Mouse (Mus musculus) bone marrow, adult 2 months (tissue): Measurements from ENCODE around the gene Hoxa13. TPM values are rescaled to one million over a fixed set of nuclear protein-coding genes. Genes with fewer than 3 reads are reported as not detected.

Experiments used
- H3K27ac ChIP-seq: fragments of 200-500 bp; 2 replicates; pipeline ENCODE4 v1.5.1; 2012; ENCODE audit warnings: low read depth, mild to moderate bottlenecking, control low read depth, inconsistent platforms, low read length; ENCODE audit not compliant: control insufficient read depth, poor library complexity, insufficient read depth
- H3K4me1 ChIP-seq: fragments of 200-500 bp; 2 replicates; pipeline ENCODE4 v1.6.1; 2011; ENCODE audit warnings: low read length; ENCODE audit not compliant: control insufficient read depth, insufficient read depth
- H3K4me3 ChIP-seq: fragments of 200-500 bp; replicated peaks from 2 replicates; pipeline ENCODE3; 2011; ENCODE audit warnings: mild to moderate bottlenecking, low read depth, low read length, control low read depth; ENCODE audit not compliant: control insufficient read depth
- CTCF ChIP-seq: fragments of 200-500 bp; IDR thresholded peaks from 2 replicates; pipeline ENCODE4 v1.5.1; 2011; ENCODE audit warnings: low read length, control low read depth; ENCODE audit not compliant: control insufficient read depth, insufficient read depth
- POLR2A ChIP-seq: fragments of 200-500 bp; IDR thresholded peaks from 2 replicates; pipeline ENCODE4 v1.6.1; 2011; ENCODE audit warnings: low read depth, mild to moderate bottlenecking, control low read depth, low read length, borderline replicate concordance; ENCODE audit not compliant: control insufficient read depth
- WGBS: fragments of 180-500 bp; shearing (Covaris S2); methylation state at CpG from one replicate; pipeline ENCODE4 v1.1.7; 2018; 5-methylcytosine and 5-hydroxymethylcytosine counted together
- polyA plus RNA-seq: library from polyadenylated mRNA; stranded (reverse); fragments of >200 nt; gene quantifications from 2 replicates; pipeline ENCODE4 v1.2.4, GENCODE M21; 2011; ENCODE audit warnings: low replicate concordance; ENCODE audit not compliant: missing spikeins, insufficient read depth, insufficient read length

The Hoxa13 gene
- polyA plus RNA-seq, 1 experiment, result not detected

GRCm38 (mm10) chr6:52231885-52232567, 28.7 kb downstream of the Hoxa13 start:
- WGBS, result 1% methylated on average over 18 of the region's 18 CpGs
- Histone ChIP-seq H3K4me1 (no peaks in the 10 kb centered on the region), H3K4me3 (peak overlapping the region; percentile 6), H3K27ac (no peak overlapping the region)
- TF ChIP-seq CTCF (no peak), POLR2A (no peak)

- Histone ChIP-seq H3K4me3 (no peak within 1 kb of the TSS), H3K27ac (peak within 1 kb of the TSS; percentile 32; the same call in 1 of the 2 replicates), H3K4me1 (no peaks in the 10 kb centered on the region)
- WGBS, result 2% methylated on average over 32 of the region's 36 CpGs
- TF ChIP-seq CTCF (no peak), POLR2A (no peak)
Measured at GRCm38 (mm10) chr6:52230516-52231165, 30.0 kb downstream of the Hoxa13 start, which contains the start of gene Hoxa9. TSS of gene Hoxa9 (minus strand) at chr6:52231089.

- H3K4me1 ChIP-seq, result no peaks in the 10 kb centered on the region
- peak overlapping the region; percentile 44 for H3K4me3 ChIP-seq
- 1% methylated on average over 44 of the region's 44 CpGs for WGBS
- TF ChIP-seq CTCF (no peak), POLR2A (no peak)
- peak overlapping the region; percentile 32; the same call in 1 of the 2 replicates for H3K27ac ChIP-seq
Measured at GRCm38 (mm10) chr6:52229558-52230416, 30.9 kb downstream of the Hoxa13 start.

DNA sequence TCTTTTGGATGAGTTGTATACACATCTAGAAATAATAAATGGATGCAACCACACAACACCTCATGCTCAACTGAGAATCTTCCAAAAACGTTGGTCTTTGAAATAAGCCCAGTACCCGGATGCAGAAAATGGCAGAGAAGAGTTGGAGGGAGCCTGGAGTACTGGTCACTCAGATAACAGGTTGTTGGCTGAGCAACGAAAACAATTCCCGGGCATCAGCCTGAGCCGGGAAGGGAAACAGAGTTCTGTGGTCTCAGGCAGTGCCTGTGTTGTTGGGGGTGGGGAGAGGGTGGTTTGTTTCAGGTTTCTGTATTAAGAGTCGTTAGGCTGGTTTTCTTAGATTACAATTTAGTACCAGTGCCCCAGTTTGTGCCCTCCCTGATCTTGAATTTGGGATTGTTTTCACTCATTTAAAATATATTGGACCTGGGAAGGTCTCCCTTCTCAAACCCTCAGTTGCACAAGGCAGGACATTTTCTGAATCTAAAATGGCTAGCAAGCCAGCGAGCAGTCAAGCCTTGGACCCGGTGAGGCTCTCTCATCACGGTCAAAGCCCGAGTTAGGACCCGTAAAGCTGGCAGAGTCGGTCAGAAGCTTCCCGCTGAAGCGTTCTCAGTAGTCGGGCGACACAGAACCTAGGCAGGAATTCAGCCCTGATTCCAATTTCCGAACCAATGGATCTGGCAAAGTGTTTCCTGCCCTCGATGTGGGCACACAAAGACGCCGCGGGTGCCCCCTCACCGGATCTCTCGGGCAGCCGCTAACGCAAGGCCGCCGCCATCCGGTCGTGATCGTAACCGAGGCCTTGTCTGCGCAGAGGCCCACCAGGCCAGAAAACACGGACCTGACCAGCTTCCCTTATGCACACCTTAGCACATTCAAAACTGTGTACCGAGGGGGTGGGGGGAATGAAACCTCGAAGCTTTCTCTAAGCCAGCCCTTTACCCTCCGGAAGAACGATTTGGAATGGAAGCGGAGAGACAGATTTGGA, 31.9 kb downstream of the Hoxa13 start:
- WGBS, result 2% methylated on average over 38 of the region's 38 CpGs
- Histone ChIP-seq H3K4me3 (peak overlapping the region; percentile 21), H3K4me1 (no peaks in the 10 kb centered on the region), H3K27ac (peak overlapping the region; percentile 50; the same call in 1 of the 2 replicates)
- TF ChIP-seq POLR2A (0 out of 2 replicates have a peak, but pooled peaks have one; percentile 10), CTCF (no peak)

DNA sequence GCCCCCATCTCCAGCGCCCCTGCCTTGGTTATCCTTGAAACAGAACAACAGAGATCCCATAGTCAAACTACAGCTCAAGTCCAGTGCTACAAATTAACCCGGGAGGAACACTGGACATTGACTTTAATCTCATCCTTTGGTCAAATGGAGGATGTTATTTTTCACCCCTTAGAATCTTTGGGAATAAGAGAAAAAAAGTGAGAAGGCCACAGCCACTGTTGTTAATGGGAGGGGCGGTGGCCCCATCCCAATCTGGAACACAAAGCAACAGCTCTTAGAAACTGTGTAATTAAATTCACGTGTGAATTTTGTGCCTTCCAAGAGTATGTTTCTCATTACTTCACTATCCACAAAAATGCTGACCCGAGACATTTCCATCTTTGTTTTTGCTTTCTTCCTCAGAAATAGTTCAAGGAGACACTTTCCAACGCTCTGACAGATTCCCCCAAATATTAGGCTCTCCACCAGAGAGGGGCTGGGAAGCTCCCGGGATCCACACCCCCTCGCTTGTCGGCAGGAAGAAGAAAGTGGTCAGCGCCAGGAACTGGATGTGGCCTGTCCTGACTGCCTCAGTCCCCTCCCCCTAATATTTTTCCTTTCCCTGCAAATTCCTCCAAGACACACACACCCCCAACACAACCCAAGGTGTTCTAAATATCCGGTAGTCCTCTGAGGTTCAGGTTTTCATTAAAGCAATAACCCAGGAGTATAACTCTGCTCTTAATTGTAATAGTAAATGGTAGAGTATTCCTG, 33.0 kb downstream of the Hoxa13 start:
- H3K4me1 ChIP-seq, result no peaks in the 10 kb centered on the region
- H3K4me3 ChIP-seq, result no peak overlapping the region
- WGBS, result 26% methylated on average over 11 of the region's 11 CpGs
- no peak for TF ChIP-seq POLR2A
- no peak for TF ChIP-seq CTCF
- H3K27ac ChIP-seq, result no peak overlapping the region

DNA sequence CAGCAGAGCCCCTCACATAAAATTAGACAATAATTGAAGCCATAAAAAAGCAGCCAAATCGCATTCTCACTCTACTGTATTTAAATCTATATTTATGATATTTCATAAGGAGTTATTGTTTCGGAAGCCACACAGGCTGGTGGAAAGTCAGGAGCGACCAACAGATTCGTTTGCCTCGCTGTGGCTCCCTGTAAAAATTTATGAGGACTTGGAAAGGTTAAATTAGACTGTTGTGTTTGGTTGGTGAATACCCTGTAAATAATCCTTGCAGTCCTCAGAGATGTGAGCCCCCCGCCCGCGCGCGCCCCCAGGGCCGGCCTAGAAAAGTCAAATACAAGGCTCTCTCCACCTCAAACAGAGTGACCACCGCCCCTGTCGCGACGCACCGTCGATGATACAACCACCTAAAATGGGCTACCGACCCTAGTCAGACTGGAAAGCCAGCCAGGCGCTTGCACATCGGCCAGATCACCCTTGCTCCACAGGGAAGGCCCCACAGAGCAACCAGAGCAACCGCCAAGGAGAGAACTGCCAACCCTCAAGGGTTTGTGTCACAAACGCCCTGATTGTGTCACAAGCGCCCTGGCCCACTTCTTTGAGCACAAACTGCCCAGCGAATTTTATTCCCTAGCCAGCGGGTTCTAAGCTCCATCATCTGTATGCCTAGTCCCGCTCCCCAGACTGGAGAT, 34.0 kb downstream of the Hoxa13 start:
- H3K27ac ChIP-seq, result no peak overlapping the region
- no peak overlapping the region for H3K4me3 ChIP-seq
- 3% methylated on average over 26 of the region's 26 CpGs for WGBS
- no peaks in the 10 kb centered on the region for H3K4me1 ChIP-seq
- TF ChIP-seq POLR2A (no peak), CTCF (no peak)
